Mouse (Mus musculus) kidney, adult 11 months (tissue): Measurements from ENCODE around the gene Saa4.
"Not testable (repeated sequence)": the region's sequence is repeated elsewhere in the genome, so short reads cannot be mapped to it uniquely, and the experiment has no call there.

ENCODE experiments used
- DNase-seq: peaks from one replicate; pipeline ENCODE4 v3.0.0; 2022

The Saa4 gene

GRCm38 (mm10) chr7:46732458-46732857, at the start of gene Saa4:
Gene Saa4 (minus strand): TSS chr7:46732603.
- no peak for DNase-seq

GRCm38 (mm10) chr7:46770706-46771105, 38.3 kb upstream of the Saa4 start:
- DNase-seq, result peak; percentile 36

DNA sequence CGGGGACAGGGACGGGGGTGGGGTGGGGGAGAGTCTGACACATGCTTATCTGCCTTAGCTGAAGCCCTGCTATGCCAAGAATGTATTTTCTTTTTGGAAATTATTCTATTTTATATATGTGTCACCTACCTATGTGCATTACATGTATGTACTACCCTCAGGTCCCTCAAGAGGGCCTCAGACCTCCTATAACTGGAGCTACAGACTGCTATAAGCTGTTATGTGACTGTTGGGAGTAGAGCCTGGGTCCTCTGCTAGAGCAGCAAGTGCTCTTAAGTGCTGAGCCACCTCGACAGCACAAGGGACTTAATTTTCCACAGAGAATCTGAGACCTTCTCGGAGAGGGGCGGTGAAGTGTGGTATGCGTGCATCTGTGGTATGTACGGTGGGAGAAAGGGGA, 36.0 kb upstream of the Saa4 start:
- no peak for DNase-seq

DNA sequence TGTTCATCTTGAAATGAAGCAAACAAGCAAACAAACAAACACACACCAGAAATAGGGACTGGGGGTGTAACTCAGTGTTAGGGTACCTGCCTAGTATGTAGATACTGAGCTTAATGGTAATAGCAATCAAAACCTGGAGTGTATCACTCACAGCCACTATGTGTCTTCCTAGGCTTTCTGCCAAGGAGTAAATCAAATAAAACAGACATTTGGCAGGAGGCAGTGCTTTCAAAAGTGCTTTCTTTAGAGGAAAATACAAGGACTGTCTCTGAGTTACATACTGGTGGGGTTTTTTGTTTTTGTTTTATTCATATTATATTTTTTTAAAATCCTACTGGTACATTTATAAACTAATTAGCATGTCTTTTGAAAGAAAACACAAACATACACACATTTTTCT, 35.0 kb upstream of the Saa4 start:
- no peak for DNase-seq

DNA sequence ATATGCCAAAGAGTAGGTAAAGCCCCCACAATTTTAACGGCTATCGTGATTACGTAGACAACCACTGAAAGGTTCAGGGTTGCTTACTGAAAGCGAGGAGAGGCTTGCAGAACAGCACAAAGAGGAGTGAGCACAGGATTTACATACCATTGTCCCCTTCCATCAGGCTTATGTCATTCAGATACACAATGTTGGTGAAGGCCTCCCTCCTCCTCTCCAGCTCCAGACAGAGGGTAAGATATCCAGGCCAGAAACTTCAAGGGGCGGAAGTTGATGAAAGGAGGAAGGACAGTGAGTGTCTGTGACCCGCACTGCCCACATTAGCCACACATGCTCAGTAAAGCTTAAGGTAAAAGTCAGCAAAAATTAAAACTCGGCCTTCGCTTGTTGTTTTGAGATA, 32.3 kb upstream of the Saa4 start:
- no peak for DNase-seq

GRCm38 (mm10) chr7:46762601-46763000, 30.2 kb upstream of the Saa4 start:
- DNase-seq, result no peak

DNA sequence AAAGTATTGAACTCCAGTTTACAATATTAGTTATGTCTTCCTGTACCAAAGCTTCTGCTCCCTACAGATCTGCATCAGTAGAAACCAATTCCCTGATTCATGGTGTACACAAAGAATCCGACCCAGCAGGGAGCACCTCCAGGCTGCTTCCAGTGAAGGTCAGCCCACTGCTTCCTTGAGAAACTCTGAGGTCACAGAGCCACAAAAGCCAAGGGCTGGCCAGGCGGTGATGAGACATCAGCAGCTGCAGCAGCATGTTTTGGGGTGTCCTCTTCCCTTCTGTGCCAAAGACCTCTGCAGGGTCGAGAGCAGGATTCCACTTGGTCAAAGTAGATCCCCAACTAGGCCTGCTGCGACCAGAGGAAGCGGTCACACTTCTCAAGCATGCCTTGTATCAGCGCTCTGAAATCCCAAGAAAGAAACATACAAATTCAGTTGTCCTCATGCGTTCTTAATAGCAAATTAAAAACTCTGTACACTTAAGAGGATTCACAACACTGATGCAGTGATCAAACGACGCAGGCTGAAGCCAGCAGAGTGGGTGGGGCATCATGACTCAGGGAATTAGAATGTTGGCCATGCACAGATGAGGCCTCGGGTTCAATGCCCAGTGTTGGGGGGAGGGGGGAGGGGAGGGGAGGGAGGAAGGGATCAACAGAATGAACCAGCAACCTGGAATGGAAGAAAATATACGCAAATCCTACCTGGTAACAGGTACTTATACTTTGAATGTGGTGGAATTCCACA, 28.8 kb upstream of the Saa4 start:
- DNase-seq, result no peak

DNA sequence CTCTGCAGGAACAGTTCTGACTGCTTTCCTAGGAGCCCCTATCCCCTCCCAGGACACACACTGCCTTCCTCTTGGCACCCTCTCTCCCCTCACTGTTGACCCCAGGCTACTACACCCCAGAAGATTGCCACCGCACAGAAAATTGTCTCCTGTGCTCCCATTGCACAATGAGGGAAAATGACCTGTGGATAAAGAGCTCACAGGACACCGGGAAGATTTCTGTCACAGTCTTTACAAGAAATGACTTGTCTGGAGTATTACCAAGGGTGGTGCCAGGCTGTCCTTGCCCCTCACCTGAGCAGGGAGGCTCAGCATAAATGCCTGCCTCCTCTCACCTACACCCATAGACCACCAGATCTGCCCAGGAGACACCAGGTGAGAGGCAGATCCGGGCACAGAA, 19.1 kb upstream of the Saa4 start, which contains the start of gene Saa2:
Saa2 (plus strand) TSS at position 301 of the 400 bp plus-strand sequence.
- no peak for DNase-seq

DNA sequence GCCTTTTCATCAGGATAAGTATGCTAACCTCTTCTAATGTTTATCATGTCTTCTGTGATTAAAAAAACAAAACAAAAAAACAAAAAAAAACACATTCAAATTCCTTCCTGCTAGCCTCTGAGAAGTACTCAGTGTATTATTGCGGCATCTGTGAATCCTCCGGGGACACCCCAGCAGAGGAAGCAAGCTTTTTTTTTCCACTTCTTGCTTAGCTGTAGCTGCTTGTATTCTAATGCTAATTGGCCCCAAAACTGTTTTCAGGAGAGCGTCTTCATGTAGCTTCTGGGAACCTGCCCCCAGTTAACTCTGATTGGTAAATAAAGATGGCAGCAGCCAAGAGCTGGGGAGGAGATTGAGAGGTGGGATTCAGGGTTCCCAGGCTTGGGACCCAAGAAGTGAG, 16.1 kb upstream of the Saa4 start:
- no peak for DNase-seq

GRCm38 (mm10) chr7:46746381-46746780, 14.0 kb upstream of the Saa4 start:
- no peak for DNase-seq

GRCm38 (mm10) chr7:46745816-46746215, 13.4 kb upstream of the Saa4 start:
- DNase-seq, result no peak

DNA sequence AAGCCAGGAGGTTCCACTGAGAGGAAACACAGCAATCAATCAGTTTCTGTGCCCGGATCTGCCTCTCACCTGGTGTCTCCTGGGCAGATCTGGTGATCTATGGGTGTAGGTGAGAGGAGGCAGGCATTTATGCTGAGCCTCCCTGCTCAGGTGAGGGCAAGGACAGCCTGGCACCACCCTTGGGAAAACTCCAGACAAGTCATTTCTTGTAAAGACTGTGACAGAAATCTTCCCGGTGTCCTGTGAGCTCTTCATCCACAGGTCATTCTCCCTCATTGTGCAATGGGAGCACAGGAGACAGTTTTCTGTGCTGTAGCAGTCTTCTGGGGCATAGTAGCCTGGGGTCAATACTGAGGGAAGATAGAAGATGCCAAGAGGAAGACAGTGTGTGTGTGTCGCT, 10.5 kb upstream of the Saa4 start, which contains the start of gene Saa1:
Saa1 (minus strand) TSS at position 101 of the 400 bp plus-strand sequence.
- DNase-seq, result not testable (repeated sequence)

GRCm38 (mm10) chr7:46740041-46740440, 7.6 kb upstream of the Saa4 start:
- not testable (repeated sequence) for DNase-seq

DNA sequence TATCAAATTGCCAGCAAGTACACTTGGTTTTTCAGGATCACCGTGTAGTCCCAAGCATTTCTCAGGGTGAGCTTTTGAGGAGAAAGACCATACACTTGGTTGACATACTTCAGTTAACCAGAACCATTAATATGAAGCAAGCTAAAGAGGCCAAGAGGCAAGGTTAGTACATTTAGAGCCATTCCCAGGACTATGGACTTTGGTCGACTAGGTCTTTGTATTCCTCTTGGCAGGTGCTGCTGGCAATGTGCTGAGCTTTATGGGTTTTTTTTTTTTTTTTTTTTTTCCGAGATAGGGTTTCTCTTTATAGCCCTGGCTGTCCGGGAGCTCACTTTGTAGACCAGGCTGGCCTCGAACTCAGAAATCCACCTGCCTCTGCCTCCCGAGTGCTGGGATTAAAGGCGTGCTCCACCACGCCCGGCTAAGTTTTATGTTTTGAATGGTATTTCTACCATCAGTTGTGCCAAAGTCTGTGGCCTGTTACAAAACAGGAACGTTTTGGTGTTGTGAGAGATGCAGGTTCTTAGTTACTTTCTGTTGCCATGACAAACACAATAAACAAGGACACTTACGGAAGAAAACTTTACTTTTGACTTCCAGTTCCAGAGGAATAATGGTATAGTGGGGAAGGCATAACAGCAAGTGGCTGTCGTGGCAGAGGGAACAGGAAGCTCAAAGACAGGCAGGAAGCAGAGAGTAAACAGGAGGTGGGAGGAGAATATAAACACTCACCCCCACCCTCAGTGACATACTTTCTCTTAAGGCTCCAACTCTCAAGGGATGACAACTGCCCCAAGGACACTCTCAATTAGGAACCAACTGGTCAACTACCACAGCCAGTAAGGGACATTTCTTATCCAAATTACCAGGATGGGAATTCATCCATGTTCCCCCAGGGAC, 6.4 kb upstream of the Saa4 start:
- peak; percentile 55 for DNase-seq

- no peak for DNase-seq
These were observed 2.6 kb upstream of the Saa4 start for GRCm38 (mm10) chr7:46734983-46735382.

DNA sequence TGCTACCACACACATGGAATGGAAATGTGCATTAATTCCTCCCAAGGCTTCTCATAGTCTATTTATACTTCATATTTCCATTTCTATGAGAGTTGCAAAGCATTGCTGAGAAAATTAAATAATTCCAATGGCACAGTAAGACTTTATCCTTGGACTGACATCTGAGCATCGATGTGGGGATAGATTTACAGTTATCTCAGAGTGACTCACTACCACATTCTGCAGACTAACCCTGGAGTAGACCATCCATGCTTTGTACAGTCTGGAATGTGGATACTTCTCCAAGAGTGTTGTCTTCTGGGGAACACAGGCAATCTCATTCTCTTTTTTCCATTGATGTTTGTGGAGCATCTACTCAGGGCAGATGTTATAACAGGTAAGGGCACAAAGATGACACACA, 4.8 kb downstream of the Saa4 start:
- no peak for DNase-seq

- no peak for DNase-seq
These were observed 8.0 kb downstream of the Saa4 start for GRCm38 (mm10) chr7:46724396-46724795.

DNA sequence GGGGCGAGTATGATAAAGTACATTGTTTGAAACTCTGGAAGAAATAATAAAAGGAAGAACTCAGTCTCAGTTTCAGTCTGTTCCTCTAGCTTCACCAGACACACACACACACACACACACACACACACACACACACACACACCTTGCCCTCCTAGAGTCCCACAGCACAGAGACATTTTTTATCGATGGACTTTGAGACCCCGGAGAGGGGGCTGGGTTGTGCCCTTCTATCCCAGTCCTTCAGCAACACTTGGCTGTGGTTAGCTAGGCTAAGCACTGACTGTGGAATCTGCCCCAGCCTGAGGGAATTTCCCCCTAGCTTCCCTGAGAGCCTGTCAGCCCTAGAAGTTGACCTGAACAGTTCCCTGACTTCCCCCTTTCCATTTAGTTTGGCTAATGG, 8.6 kb downstream of the Saa4 start:
- DNase-seq, result peak; percentile 46

DNA sequence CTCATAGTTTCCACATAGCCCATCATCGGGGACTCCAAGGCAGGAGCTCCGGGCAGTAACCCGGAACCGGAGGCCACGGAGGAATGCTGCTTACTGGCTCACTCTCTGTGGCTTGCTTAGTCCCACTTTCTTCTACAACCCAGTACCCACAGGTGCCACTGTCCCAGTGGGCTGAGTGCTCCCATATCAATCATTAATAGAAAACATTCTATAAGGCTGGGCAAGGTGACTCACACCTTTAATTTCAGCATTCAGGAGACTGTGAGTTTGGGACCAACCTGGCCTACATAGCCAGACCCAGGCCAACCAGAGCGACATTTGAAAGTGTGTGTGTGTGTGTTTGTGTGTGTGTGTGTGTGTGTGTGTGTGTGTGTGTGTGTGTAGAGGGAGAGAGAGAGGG, 9.0 kb downstream of the Saa4 start:
- DNase-seq, result no peak

DNA sequence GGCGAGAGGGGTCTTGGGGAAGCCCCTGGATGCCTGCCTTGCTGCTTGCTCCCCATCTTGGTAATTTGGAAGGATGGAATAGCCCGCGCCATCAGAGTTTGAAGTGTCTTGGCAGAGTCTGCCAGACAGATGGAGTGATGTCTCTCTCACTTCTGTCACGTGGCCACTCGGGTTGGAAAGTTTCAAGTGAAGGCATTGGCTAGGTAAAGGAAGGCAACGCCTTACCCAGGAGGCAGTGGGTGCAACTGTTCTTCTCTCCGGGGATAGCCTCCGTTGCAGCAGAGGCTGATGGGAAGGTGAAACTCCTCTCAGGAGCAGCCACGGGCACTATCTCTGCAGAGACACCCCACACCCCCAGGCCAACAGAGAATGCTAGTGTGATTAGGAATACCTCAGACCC, 11.9 kb downstream of the Saa4 start:
- DNase-seq, result no peak

DNA sequence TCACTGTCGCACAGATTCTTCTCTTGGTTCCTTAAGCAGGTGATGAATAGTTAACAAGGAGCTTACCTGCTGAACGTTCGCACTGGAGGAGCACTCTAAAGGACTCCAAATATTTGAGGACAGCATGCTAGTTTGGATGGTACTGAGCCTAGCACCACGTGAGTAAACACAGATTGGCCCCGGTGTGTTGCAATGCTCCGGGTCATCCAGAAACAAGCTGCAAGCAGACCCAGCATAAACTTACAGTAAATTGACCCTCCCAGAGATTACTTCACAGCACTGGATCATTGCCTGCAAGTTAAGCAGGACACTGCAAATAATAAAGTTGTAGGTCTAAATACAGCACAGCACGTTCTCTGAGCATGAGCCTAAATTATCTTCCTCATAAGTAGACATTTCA, 12.9 kb downstream of the Saa4 start:
- DNase-seq, result peak; percentile 24

DNA sequence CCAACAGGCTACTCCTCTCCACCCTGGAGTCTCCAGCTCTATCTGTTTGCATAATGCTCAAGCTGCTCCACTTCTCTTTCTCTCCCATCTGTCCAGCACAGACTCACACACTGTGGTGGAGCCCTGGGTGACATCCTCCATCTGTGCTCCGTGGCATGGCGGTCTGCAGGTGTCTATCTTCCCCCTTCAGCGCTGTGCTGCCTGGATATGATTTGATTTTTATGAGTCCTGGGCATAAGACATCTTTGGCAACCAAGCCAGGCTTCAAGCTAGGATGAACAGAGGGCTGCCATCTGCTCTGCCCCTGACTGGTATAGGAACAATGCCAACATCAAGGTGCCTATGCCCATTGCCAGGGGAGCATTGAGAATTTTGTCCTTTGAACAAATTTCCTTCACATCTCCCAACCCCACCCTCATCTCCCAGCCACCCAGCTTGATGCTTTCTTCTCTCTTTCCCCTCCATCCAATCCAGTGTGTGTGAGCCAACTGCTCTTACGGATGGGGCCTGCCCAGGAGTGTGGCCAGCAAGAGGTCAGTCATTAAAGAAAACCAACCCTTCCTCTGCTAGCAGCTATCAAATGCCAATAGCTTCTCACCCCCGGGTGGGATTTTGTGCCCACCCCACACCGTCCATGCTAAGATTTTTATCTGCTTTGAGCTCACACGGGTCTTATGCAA, 13.7 kb downstream of the Saa4 start:
- DNase-seq, result no peak

DNA sequence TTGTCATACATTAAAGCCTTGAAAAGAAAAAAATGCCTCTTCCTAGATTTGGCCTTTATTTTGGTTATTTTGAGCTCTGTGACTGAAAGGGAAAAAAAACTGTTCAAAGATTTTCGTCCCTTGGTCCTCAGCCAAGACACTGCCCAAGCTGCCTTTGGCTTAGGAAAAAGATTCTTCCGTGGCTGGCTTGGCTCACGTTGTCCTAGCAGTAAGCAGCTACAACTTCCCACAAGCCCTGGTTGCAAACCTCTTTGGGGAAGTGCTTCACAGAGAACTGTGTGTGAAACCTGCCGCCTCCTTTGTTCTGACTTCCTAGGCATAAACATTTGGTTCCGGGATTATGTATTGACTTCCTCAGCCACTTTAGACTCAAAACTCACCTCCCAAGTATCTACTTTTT, 15.5 kb downstream of the Saa4 start:
- DNase-seq, result no peak
